Mouse (Mus musculus) urinary bladder, postnatal 4 days (tissue): ENCODE measurements around the gene Iqcn.

ENCODE experiments used
- DNase-seq, 2 experiments: peaks; one replicate each; pipeline ENCODE4 v3.0.0; 2021 to 2022; ENCODE audit warnings: low spot score in 2 of 2

The Iqcn gene

DNA sequence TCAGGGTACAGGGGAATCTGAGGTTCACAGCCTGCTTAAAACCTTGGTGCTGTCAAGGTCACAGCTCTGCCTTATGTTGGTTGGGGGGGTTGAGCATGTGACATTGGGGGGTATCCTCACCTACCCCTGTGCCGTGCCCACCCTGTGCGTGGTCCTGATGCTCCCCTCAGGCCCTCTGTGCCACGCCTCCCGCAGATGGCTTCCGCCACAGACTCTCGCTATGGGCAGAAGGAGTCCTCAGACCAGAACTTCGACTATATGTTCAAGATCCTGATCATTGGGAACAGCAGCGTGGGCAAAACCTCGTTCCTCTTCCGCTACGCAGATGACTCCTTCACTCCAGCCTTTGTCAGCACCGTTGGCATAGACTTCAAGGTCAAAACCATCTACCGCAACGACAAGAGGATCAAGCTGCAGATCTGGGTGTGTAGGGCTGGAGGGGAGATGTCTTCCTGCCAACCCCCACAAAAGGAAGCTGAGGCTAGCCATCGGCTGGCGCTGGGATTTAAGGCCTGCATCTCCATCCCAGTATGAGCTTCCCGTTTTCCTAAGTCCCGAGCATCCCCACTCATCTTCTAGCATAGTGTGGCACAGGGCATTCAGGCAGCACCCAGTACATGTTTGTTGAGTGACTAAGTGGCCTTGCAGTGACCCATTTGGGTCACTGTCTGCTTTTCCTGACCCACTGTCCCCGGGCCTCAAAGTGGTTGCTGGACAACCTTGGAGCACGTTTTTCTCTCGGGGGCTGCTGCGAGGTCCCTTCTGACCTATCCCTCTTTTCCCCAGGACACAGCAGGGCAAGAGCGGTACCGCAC is 52.6 kb downstream of the Iqcn start:
- DNase-seq: no peak

DNA sequence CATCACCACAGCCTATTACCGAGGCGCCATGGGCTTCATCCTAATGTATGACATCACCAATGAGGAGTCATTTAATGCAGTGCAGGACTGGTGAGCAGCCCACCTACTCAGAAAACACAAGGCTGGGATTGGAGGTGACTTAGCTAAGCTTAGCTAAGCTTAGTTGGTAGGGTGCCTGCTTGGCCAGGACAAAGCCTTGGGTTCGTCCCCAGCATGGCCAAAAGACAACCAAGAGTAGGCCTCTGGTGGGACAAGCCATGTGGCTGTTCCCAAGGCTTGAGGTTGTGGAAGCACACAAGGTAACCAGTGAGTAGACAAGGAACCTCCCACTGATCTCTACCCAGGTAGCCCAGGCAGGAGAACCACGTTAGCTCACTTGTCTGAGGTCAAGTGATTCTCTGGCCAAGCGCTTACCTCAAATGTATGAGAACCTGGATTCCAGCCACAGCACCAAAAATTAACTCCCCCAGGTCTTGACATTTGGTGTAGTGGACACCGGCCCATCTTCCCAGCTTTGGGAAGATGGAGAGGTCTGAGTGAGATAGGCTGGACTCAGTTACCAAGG is 53.3 kb downstream of the Iqcn start:
- DNase-seq: no peak

DNA sequence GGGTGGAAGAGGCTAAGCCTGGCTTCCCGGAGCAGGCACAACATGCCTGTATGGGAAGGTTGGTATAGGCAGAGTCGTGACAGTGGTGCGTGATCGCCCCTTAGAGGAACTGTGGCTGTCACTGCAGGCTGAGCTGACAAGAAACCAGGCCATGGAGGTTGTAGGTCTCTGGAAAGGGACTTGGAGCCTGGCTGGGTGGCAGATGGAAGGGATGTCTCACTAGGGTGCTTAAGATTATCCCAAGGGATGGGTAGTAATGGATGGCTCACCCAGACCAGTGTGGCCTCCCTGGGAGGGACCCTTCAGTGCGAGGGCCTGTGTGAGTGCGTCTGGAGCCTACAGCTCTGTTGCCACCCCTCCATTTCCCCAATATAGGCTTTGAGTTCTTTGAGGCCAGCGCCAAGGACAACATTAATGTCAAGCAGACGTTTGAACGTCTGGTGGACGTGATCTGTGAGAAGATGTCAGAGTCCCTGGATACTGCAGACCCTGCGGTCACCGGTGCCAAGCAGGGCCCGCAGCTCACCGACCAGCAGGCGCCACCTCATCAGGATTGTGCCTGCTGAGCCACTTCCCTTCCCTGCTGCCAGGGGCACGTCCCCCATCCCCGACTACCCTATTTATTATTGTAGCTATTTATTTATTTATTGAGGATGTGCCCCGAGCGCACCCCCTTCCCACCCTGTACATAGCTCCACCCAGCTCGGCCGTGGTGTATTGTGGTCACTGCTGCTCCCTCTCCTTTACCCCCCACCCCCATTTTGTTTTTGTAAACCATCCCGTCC is 54.5 kb downstream of the Iqcn start:
- no peak for DNase-seq

DNA sequence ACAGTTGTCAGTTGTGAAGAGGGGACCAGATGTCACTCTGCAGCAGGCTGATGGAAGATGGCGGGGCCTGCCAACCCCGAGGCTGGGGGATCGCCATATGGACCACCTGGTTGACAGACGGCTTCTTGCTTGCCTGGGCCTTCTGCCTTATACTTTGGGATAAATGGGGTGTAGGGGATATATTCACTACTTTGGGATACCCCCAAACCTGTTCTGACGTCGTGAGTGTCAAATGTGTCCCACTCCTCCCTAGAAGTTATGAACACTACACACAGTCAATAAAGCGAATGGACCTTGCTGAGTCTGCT is 55.0 kb downstream of the Iqcn start:
- no peak for DNase-seq

DNA sequence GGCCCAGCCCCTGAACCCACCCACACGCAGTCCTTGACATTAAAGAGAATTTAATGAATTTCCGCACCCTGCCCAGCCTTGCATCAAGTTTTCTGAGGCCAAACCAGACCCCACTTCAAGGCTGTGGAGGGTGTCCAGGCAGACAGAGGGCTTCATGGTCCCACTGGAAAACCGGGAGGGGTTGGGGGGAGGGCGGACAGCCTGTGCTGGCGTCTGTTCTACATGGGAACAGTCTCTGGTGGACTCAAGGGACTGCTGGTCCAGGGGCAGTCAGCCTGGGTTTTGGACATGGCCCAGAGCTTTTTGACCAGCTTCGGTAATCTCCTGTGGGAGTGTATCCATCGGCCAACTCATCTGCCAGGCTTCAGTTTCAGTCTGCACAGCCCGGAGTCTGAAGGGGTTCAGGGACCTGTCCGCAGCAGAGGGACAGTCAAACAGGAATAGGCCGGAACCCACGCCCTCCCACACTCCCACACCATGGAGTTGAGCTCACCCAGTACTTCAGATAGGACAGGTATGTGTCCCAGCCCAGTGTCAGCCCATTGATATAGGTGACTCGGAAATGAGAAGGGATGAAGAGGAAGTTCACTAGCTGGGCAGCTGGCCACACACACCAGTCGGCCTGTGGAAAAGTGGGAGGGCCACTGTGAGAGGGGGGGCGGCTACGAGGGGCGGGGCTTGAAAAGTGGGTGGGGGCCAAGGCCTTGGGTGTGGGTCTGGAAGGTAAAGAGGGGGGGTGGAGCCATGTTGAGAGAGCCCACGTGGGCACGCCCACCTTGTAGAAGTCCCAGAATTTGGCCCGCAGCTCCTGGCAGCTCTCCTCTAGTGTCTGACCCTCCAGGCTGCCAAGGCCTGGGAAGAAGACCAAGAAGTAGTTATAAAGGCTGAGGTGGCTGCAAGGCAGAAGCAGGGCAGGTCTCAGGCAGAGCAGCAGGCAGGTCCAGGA is 55.6 kb downstream of the Iqcn start:
- DNase-seq: no peak

DNA sequence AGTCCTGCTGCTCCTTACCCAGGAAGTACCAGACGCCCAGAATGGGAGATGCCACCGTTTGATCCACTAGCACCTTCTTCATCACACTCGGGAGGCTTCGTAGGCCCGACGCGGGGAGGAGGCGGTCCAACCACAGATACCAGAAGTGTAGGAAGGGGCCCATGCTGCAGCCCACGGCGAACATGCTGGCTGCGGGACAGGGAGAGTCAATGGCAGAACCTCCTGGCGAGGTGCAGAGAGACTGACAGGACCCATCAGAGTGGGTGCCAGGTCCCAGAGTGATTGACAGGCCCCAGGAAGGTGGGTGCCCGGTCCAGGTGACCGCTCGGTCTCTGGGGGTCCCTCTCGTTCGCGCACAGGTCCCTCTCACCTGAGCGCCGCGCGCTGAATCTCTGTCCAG is 57.1 kb downstream of the Iqcn start:
- no peak for DNase-seq

DNA sequence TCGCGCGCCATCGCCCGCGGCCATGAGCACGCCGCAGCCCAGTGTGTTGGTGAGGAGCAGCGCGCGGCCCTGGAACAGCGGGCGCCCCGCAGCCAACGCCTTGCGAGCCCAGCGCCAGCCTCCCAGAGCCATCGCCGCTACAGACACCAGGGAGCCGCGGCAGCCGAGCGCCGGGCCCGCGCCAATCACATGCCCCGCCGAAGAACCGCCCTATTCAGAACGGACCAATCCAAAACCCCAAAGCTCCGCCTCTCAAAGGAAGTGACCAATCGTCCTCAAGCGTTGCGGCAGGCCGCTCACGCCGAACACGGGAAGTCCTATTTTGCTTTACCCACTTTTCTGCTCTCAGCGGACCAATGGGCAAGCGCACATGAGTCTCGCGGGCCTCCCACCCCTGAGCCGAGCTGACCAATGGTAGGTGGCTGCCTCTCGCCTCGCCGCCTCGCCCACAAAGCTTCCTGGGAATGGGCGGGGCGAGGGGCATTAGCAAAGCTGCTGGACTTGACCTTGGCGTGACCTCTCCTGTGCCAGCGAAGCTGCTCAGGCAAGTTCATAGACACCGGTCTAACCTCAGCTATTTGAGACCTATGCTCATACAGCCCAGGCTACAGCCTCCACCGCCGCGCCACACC is 57.6 kb downstream of the Iqcn start, which contains the start of gene Mpv17l2:
TSS of gene Mpv17l2 (minus strand) at position 172 of the 632 bp plus-strand sequence.
- peak; percentile 94 for DNase-seq

DNA sequence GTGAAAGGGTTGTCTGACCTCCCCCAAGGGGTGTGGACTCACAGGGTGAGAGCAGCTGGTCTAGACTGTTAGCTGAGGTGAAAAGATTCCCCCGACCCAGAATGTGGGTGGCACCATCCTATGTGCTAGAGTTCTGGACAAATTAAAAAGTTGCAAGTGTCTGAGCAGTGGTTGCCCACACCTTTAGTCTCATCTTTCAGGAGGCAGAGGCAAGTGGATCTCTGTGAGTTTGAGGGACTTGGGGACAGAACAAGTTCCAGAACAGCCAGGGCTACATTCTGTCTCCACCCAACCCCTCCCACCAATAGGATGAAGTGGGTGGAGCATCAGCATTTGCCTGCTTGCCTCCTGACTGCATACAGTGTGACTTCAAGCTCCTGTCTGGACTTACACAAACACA is 58.9 kb downstream of the Iqcn start:
- DNase-seq: no peak

DNA sequence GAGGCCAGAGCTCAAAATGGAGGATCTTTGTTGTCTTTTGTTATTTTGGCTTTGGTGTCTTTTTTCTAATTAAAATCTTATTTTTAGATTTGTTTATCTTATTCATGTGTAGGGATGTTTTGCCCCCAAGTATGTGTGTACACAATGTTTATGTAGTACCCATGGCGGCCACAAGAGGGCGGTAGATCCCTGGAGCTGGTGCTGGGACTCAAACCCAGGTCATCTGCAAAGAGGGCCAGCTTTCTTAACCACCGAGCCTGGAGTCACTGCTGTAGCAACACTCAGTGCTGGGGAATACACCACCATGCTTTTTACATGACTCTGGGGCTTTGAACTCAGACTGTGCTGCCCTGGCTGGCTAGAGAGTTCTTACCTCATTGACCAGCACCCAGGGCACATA is 60.1 kb downstream of the Iqcn start:
- DNase-seq: no peak

DNA sequence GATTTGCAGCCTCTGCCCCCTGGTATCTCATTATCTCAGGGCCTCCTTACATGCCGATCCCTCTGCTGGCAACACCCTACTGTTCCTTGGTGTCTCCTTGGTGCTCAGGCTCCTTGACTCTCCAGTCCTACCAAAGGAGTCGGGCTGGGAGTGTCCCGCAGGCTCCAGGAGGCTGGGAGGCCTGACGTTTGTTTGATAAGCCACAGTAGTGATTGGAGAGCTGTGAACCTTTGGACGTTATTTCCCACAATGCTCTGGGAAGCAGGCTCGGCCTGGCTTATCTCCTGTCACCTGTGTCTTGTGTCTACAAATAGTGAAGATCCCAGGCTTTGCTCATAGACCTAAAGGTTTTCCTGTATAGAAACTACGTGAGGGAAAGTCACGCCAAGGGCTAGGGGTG is 60.8 kb downstream of the Iqcn start:
- no peak for DNase-seq

DNA sequence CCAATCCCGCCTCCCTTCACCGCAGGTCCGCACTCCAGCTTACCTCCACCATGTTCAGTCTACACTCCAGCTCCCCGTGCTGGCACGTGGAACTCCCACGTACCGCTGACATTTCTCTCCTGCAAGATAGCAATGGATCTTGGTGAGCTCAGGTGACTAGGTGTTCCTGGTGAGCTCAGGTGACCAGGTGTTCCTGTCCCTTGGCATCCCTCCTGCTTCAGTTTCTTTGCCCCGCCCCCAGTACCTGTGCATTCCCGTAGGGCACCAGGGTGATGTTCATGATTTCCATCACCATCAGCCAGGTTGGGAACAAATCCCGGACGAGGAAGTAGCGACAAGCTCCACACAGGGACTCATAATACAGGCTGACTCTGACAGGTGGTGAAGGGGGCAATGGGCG is 61.4 kb downstream of the Iqcn start:
- no peak for DNase-seq

DNA sequence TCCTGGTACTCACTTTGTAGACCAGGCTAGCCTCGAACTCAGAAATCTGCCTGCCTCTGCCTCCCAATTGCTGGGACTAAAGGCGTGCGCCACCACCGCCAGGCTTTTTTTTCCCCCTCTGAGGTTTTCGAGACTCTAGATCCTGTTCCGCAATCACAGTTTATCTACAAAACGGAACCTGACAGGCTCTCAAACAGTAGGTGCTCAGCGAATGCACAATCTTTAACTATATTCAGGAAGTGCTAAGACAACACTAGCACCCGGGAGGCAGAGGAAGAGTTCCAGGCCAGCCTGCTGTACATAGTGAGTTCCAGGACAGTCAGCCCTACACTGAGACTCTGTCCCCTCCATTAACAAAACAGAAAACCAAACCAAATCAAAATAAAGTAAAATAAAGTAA is 62.1 kb downstream of the Iqcn start:
- no peak for DNase-seq

DNA sequence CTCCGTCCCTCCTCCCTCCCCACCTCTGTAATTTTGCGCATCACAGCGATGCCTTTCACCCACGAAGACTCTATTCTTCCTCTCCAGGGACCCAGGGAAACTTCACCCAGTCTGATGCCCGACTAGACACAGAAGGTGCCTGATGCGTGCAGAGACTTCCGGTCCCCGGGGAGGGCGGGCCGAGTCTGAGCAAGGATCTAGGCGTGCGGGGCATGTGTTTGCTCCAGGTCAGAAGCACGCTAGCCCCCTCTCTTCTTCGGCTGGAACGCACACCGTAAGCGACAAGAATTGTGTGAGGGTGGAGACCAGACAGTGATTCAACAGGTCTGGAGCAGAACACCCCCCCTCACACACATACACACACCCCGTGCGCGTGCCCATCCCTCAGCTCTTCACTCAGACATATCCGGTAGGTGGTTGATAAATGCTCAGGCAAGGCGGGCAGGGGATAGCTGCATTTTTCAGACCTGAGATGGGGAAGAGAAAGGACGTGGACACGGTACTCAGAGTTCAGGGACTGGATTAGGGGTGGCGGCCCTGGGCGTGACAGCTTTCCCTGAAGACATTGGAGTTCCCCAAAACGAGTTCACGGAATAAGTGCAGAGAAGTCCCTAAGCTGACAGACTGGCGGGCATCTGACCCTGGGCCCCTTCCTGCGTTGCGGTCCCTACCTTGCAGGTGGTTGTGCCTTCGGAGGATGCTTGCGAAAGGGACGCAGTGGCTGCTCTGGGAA is 62.7 kb downstream of the Iqcn start:
- no peak for DNase-seq

DNA sequence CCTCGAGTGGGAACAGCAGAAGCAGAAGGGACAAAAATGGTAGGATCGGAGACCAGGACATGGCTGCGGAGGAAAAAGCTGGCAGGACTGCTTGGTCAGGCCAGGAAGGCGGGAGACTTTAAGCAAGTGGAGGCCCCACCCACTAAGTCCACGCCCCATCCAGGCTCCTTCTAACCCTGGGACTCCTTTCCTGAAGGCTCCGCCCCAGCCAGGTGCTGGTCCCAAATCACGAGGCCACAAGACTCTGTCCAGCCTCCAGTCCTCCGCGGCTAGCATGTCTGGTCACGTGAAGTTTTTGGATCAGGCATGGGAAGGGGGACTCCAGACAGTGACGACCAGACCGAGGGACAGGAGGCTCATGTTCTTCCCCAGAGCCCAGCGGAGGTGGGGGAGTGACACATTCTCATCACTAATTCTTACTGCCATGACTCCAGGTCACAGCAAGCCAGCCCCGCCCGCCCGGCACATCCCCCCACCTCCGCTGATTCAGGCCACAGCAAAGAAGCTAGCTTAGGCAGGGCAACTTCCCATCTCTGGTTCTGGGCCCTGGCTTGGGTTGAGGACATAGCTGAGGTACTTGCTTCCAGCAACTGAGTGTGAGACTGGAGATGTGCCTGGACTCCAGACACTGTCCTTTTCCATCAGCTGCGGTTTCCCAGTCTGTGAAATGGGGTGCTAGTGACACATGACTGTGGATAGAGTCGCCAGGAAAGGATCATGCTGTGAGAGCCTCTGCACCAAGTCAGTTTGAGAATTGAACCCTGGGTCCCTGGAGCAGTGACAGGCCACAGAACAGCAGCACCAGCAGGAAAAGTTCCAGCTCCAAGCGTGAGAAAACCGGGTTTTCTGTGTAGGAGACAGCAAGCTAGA is 63.5 kb downstream of the Iqcn start:
- DNase-seq: peak; percentile 66 to 81
